Mouse (Mus musculus): ENCODE measurements at regions not wholly inside any gene's neighbourhood (a gene's known extent, or its start where the extent isn't known, plus 50 kb on each side); places are given as distances from the start of the nearest gene placed in this dataset.
"Not testable (repeated sequence)": the region's sequence is repeated elsewhere in the genome, so short reads cannot be mapped to it uniquely, and the experiment has no call there.

DNA sequence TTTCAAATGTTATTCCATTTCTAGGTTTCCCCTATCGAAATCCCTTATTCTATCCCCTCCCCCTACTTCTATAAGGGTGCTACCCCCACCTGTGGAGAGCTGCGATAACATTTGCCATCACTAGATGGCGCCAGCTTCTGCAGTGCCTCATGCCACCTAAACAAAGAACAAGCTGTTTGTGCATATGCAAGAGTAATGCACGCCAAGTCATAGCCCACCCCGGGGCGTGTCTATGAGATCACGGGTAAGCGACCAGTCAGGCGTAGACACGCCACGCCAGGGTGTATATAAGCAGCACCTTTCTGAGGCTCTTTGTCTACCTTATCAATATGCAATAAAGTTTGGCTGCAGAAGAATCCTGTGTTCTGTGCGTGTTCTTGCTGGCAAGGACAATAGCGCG, 79.6 kb downstream of the Prl2c2 start:
- no peak overlapping the region for H3K4me3 ChIP-seq (ENCODE audit: low read depth, low read length)
- WGBS, result 89% methylated on average over 14 of the region's 14 CpGs
- H3K27ac ChIP-seq (ENCODE audit: low read depth, low read length), result no peak overlapping the region
- H3K36me3 ChIP-seq (ENCODE audit: insufficient read depth, low read length), result no peaks in the 10 kb centered on the region
- ATAC-seq (ENCODE audit: low FRiP score), result 0 out of 2 replicates have a peak, but pooled peaks have one; percentile 2
- no peaks in the 10 kb centered on the region for H3K4me1 ChIP-seq (ENCODE audit: insufficient read depth, low read length)
- H3K4me2 ChIP-seq (ENCODE audit: low read depth, low read length, poor library complexity, severe bottlenecking), result no peak overlapping the region
- TF ChIP-seq CTCF (IDR thresholded peaks at IDR 0.05), result no peak
- H3K9ac ChIP-seq (replicated peaks; ENCODE audit: low read length, poor library complexity, severe bottlenecking), result no peak overlapping the region
- DNase-seq (ENCODE audit: low spot score), result no peak
- peaks cover 62% of the 10 kb centered on the region for H3K9me3 ChIP-seq (ENCODE audit: low read length)
- no peaks in the 10 kb centered on the region for H3K27me3 ChIP-seq (ENCODE audit: insufficient read depth, low read length)

DNA sequence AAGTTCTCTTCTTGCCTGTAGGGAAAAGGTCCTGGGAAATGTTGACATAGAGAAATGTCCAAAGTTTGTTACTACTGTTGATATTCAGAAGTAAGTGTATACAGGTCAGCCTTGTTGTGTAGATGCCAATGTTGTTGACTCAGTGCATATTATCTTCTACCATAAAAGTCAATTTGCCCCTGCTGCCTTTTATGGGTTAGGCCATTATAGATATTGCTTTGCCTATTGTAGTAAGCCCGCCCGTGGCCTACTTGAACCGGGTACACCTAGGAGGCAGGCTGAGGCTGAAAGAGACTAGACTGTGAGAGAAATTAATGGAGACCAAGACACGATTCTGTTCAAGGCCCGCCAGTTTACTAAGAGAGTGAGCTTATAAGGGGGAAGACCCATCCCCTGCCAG, 92.3 kb downstream of the Prl2c2 start:
- DNase-seq (ENCODE audit: low spot score) (no peak), ATAC-seq (ENCODE audit: low FRiP score) (no peak)
- TF ChIP-seq CTCF (IDR thresholded peaks at IDR 0.05), result no peak
- Histone ChIP-seq H3K36me3 (ENCODE audit: insufficient read depth, low read length) (no peaks in the 10 kb centered on the region), H3K9me3 (ENCODE audit: low read length) (peaks cover 29% of the 10 kb centered on the region), H3K4me1 (ENCODE audit: insufficient read depth, low read length) (no peaks in the 10 kb centered on the region), H3K4me2 (ENCODE audit: low read depth, low read length, poor library complexity, severe bottlenecking) (no peak overlapping the region), H3K27ac (ENCODE audit: low read depth, low read length) (no peak overlapping the region), H3K9ac (replicated peaks; ENCODE audit: low read length, poor library complexity, severe bottlenecking) (no peak overlapping the region), H3K4me3 (ENCODE audit: low read depth, low read length) (no peak overlapping the region), H3K27me3 (ENCODE audit: insufficient read depth, low read length) (no peaks in the 10 kb centered on the region)
- WGBS, result 81% methylated on average over 5 of the region's 5 CpGs

DNA sequence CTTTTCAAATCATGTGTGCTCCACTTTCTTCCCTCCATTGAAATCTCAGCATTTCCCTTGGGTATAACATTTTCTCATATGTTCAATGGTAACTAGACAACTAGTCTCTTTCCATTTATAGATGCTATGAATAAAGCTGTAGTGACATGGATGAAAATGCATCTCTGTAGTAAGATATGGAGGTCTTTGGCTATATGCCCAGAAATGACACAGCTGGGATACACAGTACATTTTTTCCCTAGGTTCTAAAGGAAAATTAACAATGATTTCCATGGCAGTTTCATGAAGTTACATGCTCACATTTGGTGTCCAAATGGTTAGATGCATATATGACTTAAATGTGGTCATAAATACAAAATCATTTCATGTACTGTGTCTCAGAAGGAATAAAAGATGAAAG, 99.0 kb downstream of the Prl2c2 start:
- Histone ChIP-seq H3K27me3 (ENCODE audit: insufficient read depth, low read length) (no peaks in the 10 kb centered on the region), H3K4me1 (ENCODE audit: insufficient read depth, low read length) (no peaks in the 10 kb centered on the region), H3K9me3 (ENCODE audit: low read length) (peaks cover 36% of the 10 kb centered on the region), H3K4me3 (ENCODE audit: low read depth, low read length) (no peak overlapping the region), H3K27ac (ENCODE audit: low read depth, low read length) (no peak overlapping the region), H3K9ac (replicated peaks; ENCODE audit: low read length, poor library complexity, severe bottlenecking) (no peak overlapping the region), H3K36me3 (ENCODE audit: insufficient read depth, low read length) (no peaks in the 10 kb centered on the region), H3K4me2 (ENCODE audit: low read depth, low read length, poor library complexity, severe bottlenecking) (no peak overlapping the region)
- no peak for ATAC-seq (ENCODE audit: low FRiP score)
- TF ChIP-seq CTCF (IDR thresholded peaks at IDR 0.05), result no peak
- DNase-seq (ENCODE audit: low spot score), result no peak

DNA sequence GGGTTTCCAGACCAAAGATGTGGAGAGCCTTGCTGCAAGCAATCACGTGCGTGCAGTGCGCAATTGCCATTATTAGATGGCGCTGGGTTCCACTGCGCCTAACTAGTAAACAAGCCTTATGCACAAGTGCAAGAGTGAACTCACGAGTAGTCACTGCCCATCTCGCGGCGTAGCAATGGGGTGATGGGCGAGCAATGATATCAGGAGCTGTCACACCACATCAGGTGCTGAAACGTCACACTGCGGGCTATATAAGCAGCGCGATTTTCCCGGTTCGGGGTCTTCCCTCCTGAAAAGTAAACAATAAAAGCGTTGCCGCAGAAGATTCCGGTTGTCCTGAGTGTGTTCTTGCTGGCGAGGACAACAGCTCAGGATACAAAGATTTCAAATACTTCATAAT, 89.8 kb upstream of the Prl2c3 start:
- peaks cover 29% of the 10 kb centered on the region for H3K9me3 ChIP-seq (ENCODE audit: low read length)
- not testable (repeated sequence) for ATAC-seq (ENCODE audit: low FRiP score)

DNA sequence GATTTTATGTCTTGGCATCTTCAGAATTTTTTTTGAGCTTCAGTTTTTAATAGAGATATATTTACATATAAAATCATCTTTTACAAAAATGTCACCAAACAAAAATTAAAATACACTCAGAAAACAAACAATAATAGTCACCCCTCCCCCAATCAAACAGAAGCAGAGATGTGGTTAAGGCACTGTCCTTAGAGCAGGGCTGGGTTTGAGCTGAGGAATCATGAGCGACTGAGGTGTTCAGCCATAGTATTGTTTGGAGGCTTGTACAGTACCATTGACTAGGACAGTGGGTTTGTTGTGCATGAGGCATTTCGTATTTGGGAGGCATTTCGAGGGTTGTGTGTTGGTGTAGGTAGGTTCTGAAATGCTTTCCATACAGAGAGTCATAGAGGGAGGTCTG, 79.6 kb upstream of the Prl2c3 start:
- WGBS, result 68% methylated on average over 2 of the region's 3 CpGs
- ATAC-seq (ENCODE audit: low FRiP score); H3K9ac ChIP-seq (replicated peaks; ENCODE audit: low read length, poor library complexity, severe bottlenecking): not testable (repeated sequence)

More for the DNA sequence above, 89.8 kb upstream of the Prl2c3 start:
- H3K27me3 ChIP-seq (ENCODE audit: insufficient read depth, low read length); DNase-seq (ENCODE audit: low spot score); H3K36me3 ChIP-seq (ENCODE audit: insufficient read depth, low read length); H3K4me3 ChIP-seq (ENCODE audit: low read depth, low read length); H3K4me1 ChIP-seq (ENCODE audit: insufficient read depth, low read length); H3K27ac ChIP-seq (ENCODE audit: low read depth, low read length); H3K4me2 ChIP-seq (ENCODE audit: low read depth, low read length, poor library complexity, severe bottlenecking); H3K9ac ChIP-seq (replicated peaks; ENCODE audit: low read length, poor library complexity, severe bottlenecking): not testable (repeated sequence)
- WGBS, result 87% methylated on average over 20 of the region's 20 CpGs

DNA sequence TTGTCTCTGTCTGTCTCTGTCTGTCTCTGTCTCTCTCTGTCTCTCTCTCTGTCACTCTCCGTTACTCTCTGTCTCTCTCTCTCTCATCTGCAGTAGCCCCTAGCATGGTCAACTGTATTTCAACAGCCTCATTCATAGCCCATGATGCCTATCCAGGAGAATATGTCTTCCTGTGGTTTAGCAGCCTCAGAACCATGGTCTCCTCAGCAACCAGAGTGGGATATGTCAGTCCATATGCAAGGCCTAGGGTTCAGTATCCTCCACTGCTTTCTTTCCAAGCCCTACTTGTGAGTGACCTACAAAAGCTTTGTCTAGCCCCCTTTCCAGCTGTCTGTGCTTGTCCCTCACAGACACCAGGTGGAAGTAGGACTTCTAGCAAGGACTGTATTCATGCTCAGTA, 65.1 kb upstream of the Prl2c3 start:
- H3K27ac ChIP-seq (ENCODE audit: low read depth, low read length); H3K4me1 ChIP-seq (ENCODE audit: insufficient read depth, low read length); DNase-seq (ENCODE audit: low spot score); H3K4me3 ChIP-seq (ENCODE audit: low read depth, low read length); H3K9ac ChIP-seq (replicated peaks; ENCODE audit: low read length, poor library complexity, severe bottlenecking); H3K36me3 ChIP-seq (ENCODE audit: insufficient read depth, low read length); H3K4me2 ChIP-seq (ENCODE audit: low read depth, low read length, poor library complexity, severe bottlenecking); H3K27me3 ChIP-seq (ENCODE audit: insufficient read depth, low read length): not testable (repeated sequence)
- WGBS, result 81% methylated on average over 1 of the region's 1 CpGs
- peaks cover 20% of the 10 kb centered on the region for H3K9me3 ChIP-seq (ENCODE audit: low read length)
- ATAC-seq (ENCODE audit: low FRiP score), result 0 out of 2 replicates have a peak, but pooled peaks have one; percentile 28

More for the DNA sequence above, 79.6 kb upstream of the Prl2c3 start:
- not testable (repeated sequence) for H3K27ac ChIP-seq (ENCODE audit: low read depth, low read length); H3K4me1 ChIP-seq (ENCODE audit: insufficient read depth, low read length); H3K36me3 ChIP-seq (ENCODE audit: insufficient read depth, low read length); H3K4me3 ChIP-seq (ENCODE audit: low read depth, low read length); DNase-seq (ENCODE audit: low spot score); H3K27me3 ChIP-seq (ENCODE audit: insufficient read depth, low read length); H3K4me2 ChIP-seq (ENCODE audit: low read depth, low read length, poor library complexity, severe bottlenecking)
- H3K9me3 ChIP-seq (ENCODE audit: low read length), result peaks cover 19% of the 10 kb centered on the region

DNA sequence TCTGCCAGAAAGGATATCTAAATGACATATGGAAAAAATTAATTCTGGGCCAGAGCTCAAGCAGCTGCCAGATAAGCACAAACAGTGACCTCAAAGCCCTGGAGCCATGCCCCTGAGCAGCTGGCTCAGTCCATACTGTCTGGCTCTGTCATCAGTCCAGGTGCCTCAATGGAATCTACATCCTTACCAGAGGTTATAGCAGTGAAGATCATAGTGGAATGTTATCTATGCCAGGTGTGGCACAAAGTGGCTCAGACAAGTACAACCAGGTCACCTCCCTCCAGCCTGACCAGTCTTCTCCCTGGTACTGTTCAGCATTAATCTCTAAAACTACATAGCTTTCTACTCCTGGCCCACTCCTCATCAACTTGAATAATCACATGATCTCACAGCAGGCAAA, 64.4 kb upstream of the Prl2c3 start:
- no peaks in the 10 kb centered on the region for H3K36me3 ChIP-seq (ENCODE audit: insufficient read depth, low read length)

DNA sequence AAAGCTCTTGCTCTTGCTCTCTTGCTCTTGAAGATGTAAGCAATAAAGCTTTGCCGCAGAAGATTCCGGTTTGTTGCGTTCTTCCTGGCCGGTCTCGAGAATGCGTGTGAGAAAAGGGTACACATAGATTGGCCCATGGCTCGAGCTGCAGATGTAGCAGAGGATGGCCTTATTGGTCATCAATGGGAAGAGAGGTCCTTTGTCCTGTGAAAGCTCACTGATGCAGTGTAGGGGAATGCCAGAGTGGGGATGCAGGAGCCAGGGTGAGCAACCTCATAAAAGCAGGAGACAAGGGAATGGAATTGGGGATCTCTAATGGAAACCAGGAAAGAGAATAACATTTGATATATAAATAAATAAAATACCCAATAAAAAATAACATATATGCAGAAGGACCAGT, 63.7 kb upstream of the Prl2c3 start:
- not testable (repeated sequence) for H3K9ac ChIP-seq (replicated peaks; ENCODE audit: low read length, poor library complexity, severe bottlenecking); H3K4me2 ChIP-seq (ENCODE audit: low read depth, low read length, poor library complexity, severe bottlenecking); H3K4me3 ChIP-seq (ENCODE audit: low read depth, low read length); H3K36me3 ChIP-seq (ENCODE audit: insufficient read depth, low read length); H3K27me3 ChIP-seq (ENCODE audit: insufficient read depth, low read length); H3K4me1 ChIP-seq (ENCODE audit: insufficient read depth, low read length); ATAC-seq (ENCODE audit: low FRiP score); DNase-seq (ENCODE audit: low spot score); H3K27ac ChIP-seq (ENCODE audit: low read depth, low read length)
- WGBS, result 84% methylated on average over 7 of the region's 7 CpGs
- peaks cover 27% of the 10 kb centered on the region for H3K9me3 ChIP-seq (ENCODE audit: low read length)

More for the DNA sequence above, 64.4 kb upstream of the Prl2c3 start:
- Histone ChIP-seq H3K27ac (ENCODE audit: low read depth, low read length) (no peak overlapping the region), H3K4me3 (ENCODE audit: low read depth, low read length) (no peak overlapping the region), H3K27me3 (ENCODE audit: insufficient read depth, low read length) (no peaks in the 10 kb centered on the region), H3K4me1 (ENCODE audit: insufficient read depth, low read length) (no peaks in the 10 kb centered on the region), H3K4me2 (ENCODE audit: low read depth, low read length, poor library complexity, severe bottlenecking) (no peak overlapping the region), H3K9me3 (ENCODE audit: low read length) (peaks cover 20% of the 10 kb centered on the region), H3K9ac (replicated peaks; ENCODE audit: low read length, poor library complexity, severe bottlenecking) (no peak overlapping the region)
- no peak for TF ChIP-seq CTCF (IDR thresholded peaks at IDR 0.05)
- ATAC-seq (ENCODE audit: low FRiP score) (peak; percentile 39; the same call in 1 of the 2 replicates), DNase-seq (ENCODE audit: low spot score) (no peak)

DNA sequence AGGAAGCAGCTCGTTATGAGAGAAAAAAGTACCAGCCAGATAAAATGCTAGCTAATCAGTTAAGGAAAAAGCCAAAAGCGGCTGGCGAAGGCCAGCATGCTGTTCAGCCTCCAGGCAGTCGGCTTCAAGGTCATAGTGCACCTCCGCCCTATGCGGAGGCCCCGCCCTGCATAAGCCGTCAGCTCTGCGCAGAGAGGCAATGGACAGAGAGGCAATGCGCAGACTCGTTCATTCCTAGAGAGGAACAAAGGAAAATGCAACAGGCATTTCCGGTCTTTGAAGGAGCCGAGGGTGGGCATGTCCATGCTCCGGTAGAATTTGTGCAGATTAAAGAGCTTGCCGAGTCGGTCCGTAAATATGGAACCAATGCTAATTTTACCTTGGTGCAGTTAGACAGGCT, 61.1 kb upstream of the Prl2c3 start:
- not testable (repeated sequence) for H3K9ac ChIP-seq (replicated peaks; ENCODE audit: low read length, poor library complexity, severe bottlenecking); H3K4me2 ChIP-seq (ENCODE audit: low read depth, low read length, poor library complexity, severe bottlenecking); H3K4me1 ChIP-seq (ENCODE audit: insufficient read depth, low read length); DNase-seq (ENCODE audit: low spot score); H3K27me3 ChIP-seq (ENCODE audit: insufficient read depth, low read length); H3K36me3 ChIP-seq (ENCODE audit: insufficient read depth, low read length); H3K27ac ChIP-seq (ENCODE audit: low read depth, low read length); ATAC-seq (ENCODE audit: low FRiP score); H3K4me3 ChIP-seq (ENCODE audit: low read depth, low read length)
- WGBS, result 94% methylated on average over 16 of the region's 17 CpGs
- peaks cover 43% of the 10 kb centered on the region for H3K9me3 ChIP-seq (ENCODE audit: low read length)
